ENCODE assay signal across 26 mouse cellular contexts in the genomic region with DNA sequence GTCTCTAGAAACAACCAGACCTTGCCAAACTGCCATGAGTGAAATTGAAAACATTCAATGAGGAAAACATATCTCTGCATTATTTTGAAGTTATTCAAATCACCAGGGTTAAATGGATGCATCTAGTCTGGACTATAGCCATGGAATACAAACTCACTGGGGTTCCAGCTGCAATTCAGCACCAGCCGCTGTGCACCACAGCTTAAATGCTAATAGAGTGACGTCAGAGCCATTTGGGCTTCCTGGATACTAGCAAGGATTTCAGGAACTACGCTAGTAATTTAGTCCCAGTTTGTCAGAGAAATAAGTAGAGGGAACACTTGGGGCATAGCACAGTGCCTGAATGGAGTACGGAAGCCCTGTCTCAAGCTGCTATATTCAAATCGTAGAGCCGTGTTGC.
A peak's percentile ranks its signal among the peaks of the same experiment; 100 is the strongest.
DNase-seq lines count a peak whose midpoint lies in the region; ATAC-seq and TF ChIP-seq lines count a peak whose summit lies in the region.
"Had no signal": no experiment of that assay in that cellular context is flagged by ENCODE, and none has a peak within 500 bp of the region (broad histone marks: within the 10 kb centered on the region; RNA-seq: fewer than 3 reads in every experiment).

No protein-coding gene starts in this region.

- H3K4me3 ChIP-seq in forebrain, embryonic 13.5 days: no peak overlapping the region
- H3K4me3 ChIP-seq in forebrain, embryonic 12.5 days (replicated peaks): no peak overlapping the region
- H3K4me3 ChIP-seq in hindbrain, embryonic 16.5 days (ENCODE audit: low read length): no peak overlapping the region
- no peak overlapping the region for H3K4me3 ChIP-seq in hindbrain, embryonic 11.5 days (ENCODE audit: low read depth, low read length)
- no peak overlapping the region for H3K4me3 ChIP-seq in neural tube, embryonic 15.5 days (replicated peaks)
- H3K4me3 ChIP-seq in forebrain, postnatal 0 days (ENCODE audit: low read depth, low read length): no peak overlapping the region
- H3K4me3 ChIP-seq: heart, embryonic 13.5 days; kidney, embryonic 15.5 days; limb, embryonic 13.5 days; megakaryocyte, embryonic 14.5 days; midbrain, embryonic 13.5 days had no signal

- H3K36me3 ChIP-seq in forebrain, embryonic 13.5 days (ENCODE audit: poor library complexity, severe bottlenecking): no peaks in the 10 kb centered on the region
- no peaks in the 10 kb centered on the region for H3K36me3 ChIP-seq in forebrain, embryonic 12.5 days (replicated peaks)
- H3K36me3 ChIP-seq in hindbrain, embryonic 16.5 days (ENCODE audit: control insufficient read depth, insufficient read depth, low read length): no peaks in the 10 kb centered on the region
- no peaks in the 10 kb centered on the region for H3K36me3 ChIP-seq in hindbrain, embryonic 11.5 days (ENCODE audit: control insufficient read depth, insufficient read depth, low read length)
- H3K36me3 ChIP-seq in neural tube, embryonic 15.5 days: no peaks in the 10 kb centered on the region
- H3K36me3 ChIP-seq in forebrain, postnatal 0 days (ENCODE audit: insufficient read depth): no peaks in the 10 kb centered on the region
- H3K36me3 ChIP-seq: heart, embryonic 13.5 days; kidney, embryonic 15.5 days; limb, embryonic 13.5 days; midbrain, embryonic 13.5 days had no signal

- TF ChIP-seq CTCF in forebrain, postnatal 0 days (IDR thresholded peaks at IDR 0.05; ENCODE audit: low read depth): no peak

- no peak overlapping the region for H3K4me2 ChIP-seq in forebrain, embryonic 13.5 days
- H3K4me2 ChIP-seq in forebrain, embryonic 12.5 days: no peak overlapping the region
- peak overlapping the region; percentile 33; the same call in 1 of the 2 replicates for H3K4me2 ChIP-seq in hindbrain, embryonic 16.5 days (ENCODE audit: low read length)
- H3K4me2 ChIP-seq in hindbrain, embryonic 11.5 days (replicated peaks; ENCODE audit: low read depth, low read length): no peak overlapping the region
- peak overlapping the region; percentile 11; the same call in 1 of the 2 replicates for H3K4me2 ChIP-seq in neural tube, embryonic 15.5 days
- H3K4me2 ChIP-seq in forebrain, postnatal 0 days (ENCODE audit: low read depth): no peak overlapping the region
- H3K4me2 ChIP-seq: heart, embryonic 13.5 days; kidney, embryonic 15.5 days; limb, embryonic 13.5 days; liver, embryonic 11.5 days; midbrain, embryonic 13.5 days had no signal

- H3K27ac ChIP-seq in forebrain, embryonic 13.5 days: no peak overlapping the region
- H3K27ac ChIP-seq in forebrain, embryonic 12.5 days: no peak overlapping the region
- H3K27ac ChIP-seq in hindbrain, embryonic 16.5 days (ENCODE audit: low read depth, low read length): no peak overlapping the region
- H3K27ac ChIP-seq in hindbrain, embryonic 11.5 days (ENCODE audit: low read depth, low read length): no peak overlapping the region
- H3K27ac ChIP-seq in neural tube, embryonic 15.5 days (replicated peaks): no peak overlapping the region
- H3K27ac ChIP-seq in forebrain, postnatal 0 days (ENCODE audit: low read depth, low read length): no peak overlapping the region
- H3K27ac ChIP-seq: heart, embryonic 13.5 days; kidney, embryonic 15.5 days; limb, embryonic 13.5 days; midbrain, embryonic 13.5 days had no signal

- ATAC-seq in forebrain, embryonic 13.5 days: peak; percentile 38; the same call in 1 of the 2 replicates
- no peak for ATAC-seq in forebrain, embryonic 12.5 days (ENCODE audit: low FRiP score)
- no peak for ATAC-seq in hindbrain, embryonic 16.5 days
- no peak for ATAC-seq in hindbrain, embryonic 11.5 days (ENCODE audit: low FRiP score)
- ATAC-seq in neural tube, embryonic 15.5 days (ENCODE audit: low FRiP score): peak; percentile 57; the same call in 1 of the 2 replicates
- ATAC-seq in forebrain, postnatal 0 days: peak; percentile 69
- ATAC-seq: activated CD4-positive, CD25-positive, alpha-beta regulatory T cell, adult 4 months; inflammation-experienced regulatory T-cells, adult 6 months; midbrain, embryonic 13.5 days had no signal

- 71% methylated on average over 6 of the region's 6 CpGs for WGBS in forebrain, embryonic 13.5 days
- 79% methylated on average over 6 of the region's 6 CpGs for WGBS in forebrain, embryonic 12.5 days
- WGBS in hindbrain, embryonic 16.5 days: 51% methylated on average over 6 of the region's 6 CpGs
- WGBS in hindbrain, embryonic 11.5 days: 73% methylated on average over 6 of the region's 6 CpGs
- 51% methylated on average over 6 of the region's 6 CpGs for WGBS in neural tube, embryonic 15.5 days
- WGBS in forebrain, postnatal 0 days: 49% methylated on average over 6 of the region's 6 CpGs

- no peaks in the 10 kb centered on the region for H3K27me3 ChIP-seq in forebrain, embryonic 13.5 days
- no peaks in the 10 kb centered on the region for H3K27me3 ChIP-seq in forebrain, embryonic 12.5 days
- no peaks in the 10 kb centered on the region for H3K27me3 ChIP-seq in hindbrain, embryonic 16.5 days (replicated peaks; ENCODE audit: control insufficient read depth, insufficient read depth, low read length)
- H3K27me3 ChIP-seq in hindbrain, embryonic 11.5 days (ENCODE audit: control insufficient read depth, insufficient read depth, low read length): no peaks in the 10 kb centered on the region
- H3K27me3 ChIP-seq in neural tube, embryonic 15.5 days (replicated peaks): no peaks in the 10 kb centered on the region
- no peaks in the 10 kb centered on the region for H3K27me3 ChIP-seq in forebrain, postnatal 0 days (ENCODE audit: insufficient read depth, low read length)
- H3K27me3 ChIP-seq: heart, embryonic 13.5 days; kidney, embryonic 15.5 days; limb, embryonic 13.5 days; megakaryocyte, embryonic 14.5 days; midbrain, embryonic 13.5 days had no signal

- H3K4me1 ChIP-seq in forebrain, embryonic 13.5 days: no peaks in the 10 kb centered on the region
- no peaks in the 10 kb centered on the region for H3K4me1 ChIP-seq in forebrain, embryonic 12.5 days
- H3K4me1 ChIP-seq in hindbrain, embryonic 16.5 days (ENCODE audit: control insufficient read depth, insufficient read depth, low read depth, low read length): no peaks in the 10 kb centered on the region
- no peaks in the 10 kb centered on the region for H3K4me1 ChIP-seq in hindbrain, embryonic 11.5 days (replicated peaks; ENCODE audit: control insufficient read depth, insufficient read depth, low read length)
- H3K4me1 ChIP-seq in neural tube, embryonic 15.5 days: 0 out of 2 replicates have a peak, but pooled peaks cover 3% of the 10 kb centered on the region
- H3K4me1 ChIP-seq in forebrain, postnatal 0 days (ENCODE audit: insufficient read depth): no peaks in the 10 kb centered on the region
- H3K4me1 ChIP-seq: heart, embryonic 13.5 days; kidney, embryonic 15.5 days; limb, embryonic 13.5 days; megakaryocyte, embryonic 14.5 days; midbrain, embryonic 13.5 days had no signal

- no peak for DNase-seq in hindbrain, embryonic 11.5 days (ENCODE audit: low spot score)
- DNase-seq in neural tube, embryonic 10.5 days (ENCODE audit: extremely low spot score, low spot score): no peak
- peak; percentile 56 for DNase-seq in forebrain, postnatal 0 days
- DNase-seq in urinary bladder, postnatal 36 days (ENCODE audit: low spot score in 2 of 2): no peak
- DNase-seq: adrenal gland, adult 8-10 months; cerebellum, adult 11 months; cerebellum, adult 9-10 months; gastrocnemius, postnatal 10 days; heart, postnatal 10 days; kidney, adult 11 months; kidney, postnatal 25 days; lung, postnatal 4 days; spleen, adult 18-20 months; thymus, postnatal 14 days had no signal

- H3K9me3 ChIP-seq in forebrain, embryonic 13.5 days (replicated peaks): no peaks in the 10 kb centered on the region
- no peaks in the 10 kb centered on the region for H3K9me3 ChIP-seq in forebrain, embryonic 12.5 days
- no peaks in the 10 kb centered on the region for H3K9me3 ChIP-seq in hindbrain, embryonic 16.5 days (ENCODE audit: control insufficient read depth, low read length)
- H3K9me3 ChIP-seq in hindbrain, embryonic 11.5 days (ENCODE audit: control insufficient read depth, low read length): no peaks in the 10 kb centered on the region
- no peaks in the 10 kb centered on the region for H3K9me3 ChIP-seq in neural tube, embryonic 15.5 days (replicated peaks)
- no peaks in the 10 kb centered on the region for H3K9me3 ChIP-seq in forebrain, postnatal 0 days (ENCODE audit: low read length)
- H3K9me3 ChIP-seq: heart, embryonic 13.5 days; kidney, embryonic 15.5 days; limb, embryonic 13.5 days; midbrain, embryonic 13.5 days had no signal

- no peak overlapping the region for H3K9ac ChIP-seq in forebrain, embryonic 13.5 days
- H3K9ac ChIP-seq in forebrain, embryonic 12.5 days: no peak overlapping the region
- H3K9ac ChIP-seq in hindbrain, embryonic 16.5 days (ENCODE audit: low read depth, low read length): no peak overlapping the region; the same call in 1 of the 2 replicates
- no peak overlapping the region for H3K9ac ChIP-seq in hindbrain, embryonic 11.5 days (ENCODE audit: low read depth, low read length)
- H3K9ac ChIP-seq in neural tube, embryonic 15.5 days (replicated peaks): no peak overlapping the region
- H3K9ac ChIP-seq in forebrain, postnatal 0 days: no peak overlapping the region
- H3K9ac ChIP-seq: heart, embryonic 13.5 days; kidney, embryonic 15.5 days; limb, embryonic 13.5 days; midbrain, embryonic 13.5 days had no signal

Comparison
In these comparisons a context has a peak if more than half of its experiments do, and no peak if none do; other contexts are left out.
1. ATAC-seq: peak in forebrain, embryonic 13.5 days (single experiment), neural tube, embryonic 15.5 days (single experiment) and forebrain, postnatal 0 days (single experiment); none in forebrain, embryonic 12.5 days (single experiment), hindbrain, embryonic 16.5 days (single experiment) and hindbrain, embryonic 11.5 days (single experiment).
2. H3K4me2 ChIP-seq: peak in hindbrain, embryonic 16.5 days (single experiment) and neural tube, embryonic 15.5 days (single experiment); none in forebrain, embryonic 13.5 days (single experiment), forebrain, embryonic 12.5 days (single experiment), hindbrain, embryonic 11.5 days (single experiment) and forebrain, postnatal 0 days (single experiment).